Mouse (Mus musculus) bone marrow macrophage, adult 2 months (primary cell): Measurements from ENCODE around the gene Xpnpep1.

ENCODE experiments used
- CTCF ChIP-seq: IDR thresholded peaks from 2 replicates; pipeline ENCODE4 v1.5.1; 2012; ENCODE audit warnings: low read depth, mild to moderate bottlenecking, low read length, moderate library complexity
- POLR2A ChIP-seq: IDR thresholded peaks from 2 replicates; pipeline ENCODE4 v1.6.1; 2012; ENCODE audit warnings: mild to moderate bottlenecking, low read depth, low read length, borderline replicate concordance

- TF ChIP-seq POLR2A (no peak), CTCF (no peak)
These were observed 7.2 kb upstream of the Xpnpep1 start for GRCm38 (mm10) chr19:53047208-53047607.
